Comparison of ENCODE assay signal across 8 mouse cellular contexts in the genomic region with DNA sequence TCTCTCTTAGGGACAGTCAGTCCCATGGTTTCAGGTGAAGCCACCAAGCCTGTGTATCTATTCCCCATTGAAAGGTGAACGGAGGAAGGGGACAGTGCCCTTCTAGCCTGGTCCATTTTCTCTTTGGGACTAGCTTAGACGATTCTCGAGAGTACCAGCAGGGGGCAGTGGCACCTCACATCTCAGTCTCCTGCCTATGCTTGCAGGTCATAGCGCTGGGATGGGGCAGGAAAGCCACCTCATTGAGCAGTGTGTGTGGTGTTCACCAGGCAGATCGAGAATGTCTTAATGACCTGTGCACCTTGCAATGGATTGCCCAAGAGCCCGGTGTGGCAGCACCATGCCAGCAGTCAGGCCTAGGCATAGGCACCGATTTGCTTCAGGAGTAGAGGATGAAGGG.
A peak's percentile ranks its signal among the peaks of the same experiment; 100 is the strongest.
DNase-seq lines count a peak whose midpoint lies in the region; ATAC-seq lines count a peak whose summit lies in the region.

No protein-coding gene starts in this region.

- peak; percentile 45 for ATAC-seq in megakaryocyte, adult 5-6 weeks (ENCODE audit: poor library complexity, severe bottlenecking)

- DNase-seq in R1 (ENCODE audit: low read depth, low spot score), result peak; percentile 72
- peak; percentile 77 to 80 for DNase-seq in cerebellum, adult 18-20 months
- peak; percentile 74 for DNase-seq in forelimb bud, embryonic 11.5 days (ENCODE audit: low read depth, low spot score)
- DNase-seq in hindlimb bud, embryonic 11.5 days (ENCODE audit: extremely low spot score, low read depth, low spot score), result peak; percentile 37
- peak; percentile 76 to 77 for DNase-seq in left cerebral cortex, adult 18-20 months (ENCODE audit: low spot score in 2 of 2)
- peak; percentile 84 to 87 for DNase-seq in right cerebral cortex, adult 2 months (ENCODE audit: low spot score in 2 of 2)
- DNase-seq in urinary bladder, postnatal 36 days (ENCODE audit: low spot score in 2 of 2), result peak; percentile 31 to 38

Comparison
In these comparisons a context has a peak if more than half of its experiments do, and no peak if none do; other contexts are left out.
1. Peak in every context shown above with its lines: DNase-seq and ATAC-seq.
2. DNase-seq: peak in every context shown above with its lines; median percentile 86 in right cerebral cortex, adult 2 months; 78 in cerebellum, adult 18-20 months; 76 in left cerebral cortex, adult 18-20 months; 74 in forelimb bud, embryonic 11.5 days; 72 in R1; 37 in hindlimb bud, embryonic 11.5 days; 34 in urinary bladder, postnatal 36 days.